Mouse (Mus musculus) Muller cell, postnatal 12 days (primary cell): Measurements from ENCODE around the gene Doc2a.

Experiments used
- DNase-seq: peaks from one replicate; pipeline ENCODE4 v3.0.0-alpha.2; 2015; ENCODE audit errors: inconsistent ontology term

The Doc2a gene

GRCm38 (mm10) chr7:126823202-126823711 is 24.0 kb upstream of the Doc2a start:
- DNase-seq, result no peak

- DNase-seq, result no peak
Measured at GRCm38 (mm10) chr7:126823940-126824339, 23.3 kb upstream of the Doc2a start.

GRCm38 (mm10) chr7:126825403-126825802 is 21.8 kb upstream of the Doc2a start:
- DNase-seq, result peak; percentile 31

GRCm38 (mm10) chr7:126825952-126826351 is 21.3 kb upstream of the Doc2a start:
- DNase-seq, result no peak

- no peak for DNase-seq
Measured at GRCm38 (mm10) chr7:126831539-126831938, 15.7 kb upstream of the Doc2a start, which contains the start of gene 4930451I11Rik. Gene 4930451I11Rik (minus strand): TSS chr7:126831639.

- peak; percentile 68 for DNase-seq
Measured at GRCm38 (mm10) chr7:126832036-126832598, 15.1 kb upstream of the Doc2a start.

- no peak for DNase-seq
Measured at GRCm38 (mm10) chr7:126833294-126833693, 13.9 kb upstream of the Doc2a start.

- no peak for DNase-seq
Measured at GRCm38 (mm10) chr7:126843276-126843675, 3.9 kb upstream of the Doc2a start.

GRCm38 (mm10) chr7:126845516-126845915 is 1.7 kb upstream of the Doc2a start:
- peak; percentile 35 for DNase-seq

GRCm38 (mm10) chr7:126847421-126848398 is 494 bp downstream of the Doc2a start:
- peak; percentile 42 for DNase-seq

- DNase-seq, result no peak
Measured at GRCm38 (mm10) chr7:126848794-126849193, 1.6 kb downstream of the Doc2a start.

GRCm38 (mm10) chr7:126850161-126850560 is 2.9 kb downstream of the Doc2a start:
- DNase-seq, result no peak

GRCm38 (mm10) chr7:126851192-126851591 is 4.0 kb downstream of the Doc2a start:
- DNase-seq, result no peak

- no peak for DNase-seq
Measured at GRCm38 (mm10) chr7:126853454-126853853, 6.2 kb downstream of the Doc2a start.

- DNase-seq, result no peak
Measured at GRCm38 (mm10) chr7:126855641-126856040, 8.4 kb downstream of the Doc2a start.

- DNase-seq, result no peak
Measured at GRCm38 (mm10) chr7:126856741-126857420, 9.7 kb downstream of the Doc2a start.

GRCm38 (mm10) chr7:126860987-126861386 is 13.8 kb downstream of the Doc2a start:
- no peak for DNase-seq

- DNase-seq, result peak; percentile 98
Measured at GRCm38 (mm10) chr7:126861429-126862130, 14.4 kb downstream of the Doc2a start, which contains the start of gene Hirip3. Gene Hirip3 (plus strand): TSS chr7:126861972.

- peak; percentile 92 for DNase-seq
Measured at GRCm38 (mm10) chr7:126862147-126862784, 15.1 kb downstream of the Doc2a start, which contains the start of gene Ino80e. Gene Ino80e (minus strand): TSS chr7:126862377.

- no peak for DNase-seq
Measured at GRCm38 (mm10) chr7:126863791-126864190, 16.6 kb downstream of the Doc2a start.

GRCm38 (mm10) chr7:126867534-126867933 is 20.3 kb downstream of the Doc2a start:
- DNase-seq, result no peak
